Mouse (Mus musculus): ENCODE results near the gene Rdh9. TPM values are rescaled to one million over a fixed set of nuclear protein-coding genes. Genes with fewer than 3 reads are reported as not detected.

Rdh9 gene
- not detected in 2 replicates for polyA plus RNA-seq (2014; fragmentation: Nextera tagmentation; extraction: Ambion mirVana)

GRCm38 (mm10) chr10:127776011-127776410 is at the start of gene Rdh9:
TSS of gene Rdh9 (plus strand) at chr10:127776386.
- H3K4me1 ChIP-seq (ENCODE audit: control insufficient read depth, insufficient read depth, low read length): no peaks in the 10 kb centered on the region
- no peak within 1 kb of the TSS for H3K9ac ChIP-seq (replicated peaks; ENCODE audit: low read length)
- H3K36me3 ChIP-seq (replicated peaks; ENCODE audit: control insufficient read depth, insufficient read depth, low read depth, low read length): no peaks in the 10 kb centered on the region
- DNase-seq (ENCODE audit: low spot score) (no peak), ATAC-seq (replicated peaks; ENCODE audit: insufficient number of reproducible peaks, low FRiP score, low TSS enrichment, low read depth) (no peak)
- no peaks in the 10 kb centered on the region for H3K9me3 ChIP-seq (replicated peaks; ENCODE audit: control insufficient read depth, low read length)
- no peak within 1 kb of the TSS for H3K4me3 ChIP-seq (ENCODE audit: low read depth, low read length)
- 86% methylated on average over 2 of the region's 2 CpGs for WGBS
- H3K4me2 ChIP-seq (ENCODE audit: low read depth, low read length): no peak within 1 kb of the TSS
- no peaks in the 10 kb centered on the region for H3K27me3 ChIP-seq (ENCODE audit: control insufficient read depth, insufficient read depth, low read length)
- no peak within 1 kb of the TSS for H3K27ac ChIP-seq (replicated peaks; ENCODE audit: low read depth, low read length)

GRCm38 (mm10) chr10:127728437-127728836 is 47.7 kb upstream of the Rdh9 start:
- Histone ChIP-seq H3K4me2 (ENCODE audit: low read depth, low read length) (no peak overlapping the region), H3K9ac (replicated peaks; ENCODE audit: low read length) (no peak overlapping the region), H3K27me3 (ENCODE audit: control insufficient read depth, insufficient read depth, low read length) (no peaks in the 10 kb centered on the region), H3K9me3 (replicated peaks; ENCODE audit: control insufficient read depth, low read length) (no peaks in the 10 kb centered on the region), H3K4me3 (ENCODE audit: low read depth, low read length) (no peak overlapping the region), H3K4me1 (ENCODE audit: control insufficient read depth, insufficient read depth, low read length) (no peaks in the 10 kb centered on the region), H3K27ac (replicated peaks; ENCODE audit: low read depth, low read length) (no peak overlapping the region), H3K36me3 (replicated peaks; ENCODE audit: control insufficient read depth, insufficient read depth, low read depth, low read length) (no peaks in the 10 kb centered on the region)
- ATAC-seq (replicated peaks; ENCODE audit: insufficient number of reproducible peaks, low FRiP score, low TSS enrichment, low read depth) (no peak), DNase-seq (ENCODE audit: low spot score) (no peak)
- 73% methylated on average over 8 of the region's 8 CpGs for WGBS

GRCm38 (mm10) chr10:127730285-127730932 is 45.8 kb upstream of the Rdh9 start:
- Histone ChIP-seq H3K9me3 (replicated peaks; ENCODE audit: control insufficient read depth, low read length) (no peaks in the 10 kb centered on the region), H3K4me3 (ENCODE audit: low read depth, low read length) (no peak overlapping the region), H3K9ac (replicated peaks; ENCODE audit: low read length) (no peak overlapping the region), H3K36me3 (replicated peaks; ENCODE audit: control insufficient read depth, insufficient read depth, low read depth, low read length) (no peaks in the 10 kb centered on the region), H3K4me2 (ENCODE audit: low read depth, low read length) (no peak overlapping the region), H3K27me3 (ENCODE audit: control insufficient read depth, insufficient read depth, low read length) (no peaks in the 10 kb centered on the region), H3K27ac (replicated peaks; ENCODE audit: low read depth, low read length) (no peak overlapping the region), H3K4me1 (ENCODE audit: control insufficient read depth, insufficient read depth, low read length) (no peaks in the 10 kb centered on the region)
- DNase-seq (ENCODE audit: low spot score) (no peak), ATAC-seq (replicated peaks; ENCODE audit: insufficient number of reproducible peaks, low FRiP score, low TSS enrichment, low read depth) (no peak)
- 60% methylated on average over 11 of the region's 11 CpGs for WGBS

GRCm38 (mm10) chr10:127730933-127731310 is 45.3 kb upstream of the Rdh9 start:
- Histone ChIP-seq H3K9ac (replicated peaks; ENCODE audit: low read length) (no peak overlapping the region), H3K36me3 (replicated peaks; ENCODE audit: control insufficient read depth, insufficient read depth, low read depth, low read length) (no peaks in the 10 kb centered on the region), H3K27ac (replicated peaks; ENCODE audit: low read depth, low read length) (no peak overlapping the region), H3K4me2 (ENCODE audit: low read depth, low read length) (no peak overlapping the region), H3K9me3 (replicated peaks; ENCODE audit: control insufficient read depth, low read length) (no peaks in the 10 kb centered on the region), H3K27me3 (ENCODE audit: control insufficient read depth, insufficient read depth, low read length) (no peaks in the 10 kb centered on the region), H3K4me3 (ENCODE audit: low read depth, low read length) (no peak overlapping the region), H3K4me1 (ENCODE audit: control insufficient read depth, insufficient read depth, low read length) (no peaks in the 10 kb centered on the region)
- ATAC-seq (replicated peaks; ENCODE audit: insufficient number of reproducible peaks, low FRiP score, low TSS enrichment, low read depth): no peak
- no peak for DNase-seq (ENCODE audit: low spot score)
- WGBS: 32% methylated on average over 9 of the region's 9 CpGs

GRCm38 (mm10) chr10:127731397-127731796 is 44.8 kb upstream of the Rdh9 start:
- no peak for DNase-seq (ENCODE audit: low spot score)
- no peaks in the 10 kb centered on the region for H3K36me3 ChIP-seq (replicated peaks; ENCODE audit: control insufficient read depth, insufficient read depth, low read depth, low read length)
- H3K4me1 ChIP-seq (ENCODE audit: control insufficient read depth, insufficient read depth, low read length): no peaks in the 10 kb centered on the region
- no peak for ATAC-seq (replicated peaks; ENCODE audit: insufficient number of reproducible peaks, low FRiP score, low TSS enrichment, low read depth)
- 40% methylated on average over 5 of the region's 5 CpGs for WGBS
- no peak overlapping the region for H3K4me3 ChIP-seq (ENCODE audit: low read depth, low read length)
- no peak overlapping the region for H3K9ac ChIP-seq (replicated peaks; ENCODE audit: low read length)
- no peak overlapping the region for H3K4me2 ChIP-seq (ENCODE audit: low read depth, low read length)
- no peaks in the 10 kb centered on the region for H3K27me3 ChIP-seq (ENCODE audit: control insufficient read depth, insufficient read depth, low read length)
- no peaks in the 10 kb centered on the region for H3K9me3 ChIP-seq (replicated peaks; ENCODE audit: control insufficient read depth, low read length)
- no peak overlapping the region for H3K27ac ChIP-seq (replicated peaks; ENCODE audit: low read depth, low read length)

GRCm38 (mm10) chr10:127734434-127734833 is 41.8 kb upstream of the Rdh9 start:
- Histone ChIP-seq H3K36me3 (replicated peaks; ENCODE audit: control insufficient read depth, insufficient read depth, low read depth, low read length) (no peaks in the 10 kb centered on the region), H3K9ac (replicated peaks; ENCODE audit: low read length) (no peak overlapping the region), H3K4me3 (ENCODE audit: low read depth, low read length) (no peak overlapping the region), H3K27me3 (ENCODE audit: control insufficient read depth, insufficient read depth, low read length) (no peaks in the 10 kb centered on the region), H3K27ac (replicated peaks; ENCODE audit: low read depth, low read length) (no peak overlapping the region), H3K4me2 (ENCODE audit: low read depth, low read length) (no peak overlapping the region), H3K4me1 (ENCODE audit: control insufficient read depth, insufficient read depth, low read length) (no peaks in the 10 kb centered on the region), H3K9me3 (replicated peaks; ENCODE audit: control insufficient read depth, low read length) (no peaks in the 10 kb centered on the region)
- DNase-seq (ENCODE audit: low spot score) (no peak), ATAC-seq (replicated peaks; ENCODE audit: insufficient number of reproducible peaks, low FRiP score, low TSS enrichment, low read depth) (no peak)
- 55% methylated on average over 5 of the region's 5 CpGs for WGBS

- ATAC-seq (replicated peaks; ENCODE audit: insufficient number of reproducible peaks, low FRiP score, low TSS enrichment, low read depth) (no peak), DNase-seq (ENCODE audit: low spot score) (no peak)
- no peak overlapping the region for H3K27ac ChIP-seq (replicated peaks; ENCODE audit: low read depth, low read length)
- no peak overlapping the region for H3K4me3 ChIP-seq (ENCODE audit: low read depth, low read length)
- no peak overlapping the region for H3K9ac ChIP-seq (replicated peaks; ENCODE audit: low read length)
- H3K36me3 ChIP-seq (replicated peaks; ENCODE audit: control insufficient read depth, insufficient read depth, low read depth, low read length): no peaks in the 10 kb centered on the region
- H3K27me3 ChIP-seq (ENCODE audit: control insufficient read depth, insufficient read depth, low read length): no peaks in the 10 kb centered on the region
- 77% methylated on average over 2 of the region's 2 CpGs for WGBS
- H3K4me2 ChIP-seq (ENCODE audit: low read depth, low read length): no peak overlapping the region
- no peaks in the 10 kb centered on the region for H3K9me3 ChIP-seq (replicated peaks; ENCODE audit: control insufficient read depth, low read length)
- no peaks in the 10 kb centered on the region for H3K4me1 ChIP-seq (ENCODE audit: control insufficient read depth, insufficient read depth, low read length)
These were observed 39.9 kb upstream of the Rdh9 start for GRCm38 (mm10) chr10:127736266-127736665.

GRCm38 (mm10) chr10:127736916-127737315 is 39.3 kb upstream of the Rdh9 start:
- Histone ChIP-seq H3K9ac (replicated peaks; ENCODE audit: low read length) (no peak overlapping the region), H3K4me2 (ENCODE audit: low read depth, low read length) (no peak overlapping the region), H3K27ac (replicated peaks; ENCODE audit: low read depth, low read length) (no peak overlapping the region), H3K27me3 (ENCODE audit: control insufficient read depth, insufficient read depth, low read length) (no peaks in the 10 kb centered on the region), H3K4me3 (ENCODE audit: low read depth, low read length) (no peak overlapping the region), H3K9me3 (replicated peaks; ENCODE audit: control insufficient read depth, low read length) (no peaks in the 10 kb centered on the region), H3K36me3 (replicated peaks; ENCODE audit: control insufficient read depth, insufficient read depth, low read depth, low read length) (peaks cover 6% of the 10 kb centered on the region; the same call in 1 of the 2 replicates), H3K4me1 (ENCODE audit: control insufficient read depth, insufficient read depth, low read length) (no peaks in the 10 kb centered on the region)
- ATAC-seq (replicated peaks; ENCODE audit: insufficient number of reproducible peaks, low FRiP score, low TSS enrichment, low read depth): no peak
- no peak for DNase-seq (ENCODE audit: low spot score)
- 72% methylated on average over 4 of the region's 4 CpGs for WGBS
